Mouse (Mus musculus) hematopoietic stem cell, adult 5-6 weeks (primary cell): ENCODE measurements around the gene Resp18. TPM values are rescaled to one million over a fixed set of nuclear protein-coding genes. Genes with fewer than 3 reads are reported as not detected.
A peak's percentile ranks its signal among the peaks of the same experiment; 100 is the strongest.
"Not testable (repeated sequence)": the region's sequence is repeated elsewhere in the genome, so short reads cannot be mapped to it uniquely, and the experiment has no call there.

Source experiments
- ATAC-seq, 2 experiments: fragments of 125-278 bp in 1 of 2; replicated peaks in 1 of 2; 2 replicates each; pipeline ENCODE4 v1.8.0; 2016 to 2017; ENCODE audit warnings: inconsistent platforms in 2 of 2, mild to moderate bottlenecking in 2 of 2, moderate number of reproducible peaks in 2 of 2, low read depth in 1 of 2, moderate TSS enrichment in 1 of 2; ENCODE audit not compliant: low FRiP score in 2 of 2, poor library complexity in 2 of 2, severe bottlenecking in 2 of 2, insufficient read depth in 1 of 2, low TSS enrichment in 1 of 2
- total RNA-seq: library from RNA; stranded (forward); fragments of 172-1452, 232-1000 nt; gene quantifications from 2 replicates; pipeline ENCODE4 v1.2.3, GENCODE M21; 2017

The Resp18 gene
- total RNA-seq, 1 experiment from 2014 or later: not detected

GRCm38 (mm10) chr1:75247071-75247930 lies 30.9 kb downstream of the Resp18 start:
- no peak for ATAC-seq

DNA sequence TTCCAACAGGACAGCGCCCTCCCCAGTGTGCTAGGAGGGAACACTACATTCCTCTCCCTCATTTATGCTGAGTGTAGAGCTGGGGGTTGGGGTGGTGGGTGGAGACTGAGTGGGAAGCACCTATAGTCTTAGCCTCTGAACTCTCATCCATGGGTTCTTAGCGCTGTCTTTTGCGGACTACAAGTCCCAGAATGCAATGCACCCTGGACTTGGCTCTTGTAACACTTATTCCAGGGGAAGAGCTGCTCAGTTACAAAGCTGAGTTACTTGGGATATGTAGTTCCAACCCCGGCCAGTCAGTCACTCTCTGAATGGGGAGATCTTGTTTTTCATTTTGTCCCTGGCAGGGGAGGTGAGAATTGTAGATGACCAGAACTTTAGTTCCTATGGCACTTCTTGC lies 33.4 kb downstream of the Resp18 start:
- ATAC-seq: peak; percentile 68 to 69

GRCm38 (mm10) chr1:75244175-75244826 lies 33.9 kb downstream of the Resp18 start:
- no peak for ATAC-seq

- ATAC-seq: no peak
These were observed 34.8 kb downstream of the Resp18 start for GRCm38 (mm10) chr1:75243411-75243810.

DNA sequence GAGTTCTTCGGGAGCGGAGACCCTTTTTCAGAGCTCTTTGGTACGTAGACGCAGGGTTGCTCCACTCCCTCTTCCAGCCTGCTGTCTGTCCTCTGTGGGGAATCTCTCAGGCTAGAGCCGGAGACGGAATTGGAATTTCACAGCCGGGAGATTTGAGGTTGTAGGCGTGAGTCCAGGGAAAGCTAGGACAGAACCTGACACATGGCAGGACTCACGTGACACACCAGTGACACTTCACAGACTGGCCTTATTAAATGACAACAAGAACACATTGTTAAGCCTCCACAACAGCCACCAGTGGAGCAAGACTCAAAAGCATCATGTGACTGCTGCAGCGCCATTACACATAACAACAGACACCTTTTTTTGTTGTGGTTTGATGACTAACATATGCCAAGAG lies 38.6 kb downstream of the Resp18 start:
- ATAC-seq: no peak

DNA sequence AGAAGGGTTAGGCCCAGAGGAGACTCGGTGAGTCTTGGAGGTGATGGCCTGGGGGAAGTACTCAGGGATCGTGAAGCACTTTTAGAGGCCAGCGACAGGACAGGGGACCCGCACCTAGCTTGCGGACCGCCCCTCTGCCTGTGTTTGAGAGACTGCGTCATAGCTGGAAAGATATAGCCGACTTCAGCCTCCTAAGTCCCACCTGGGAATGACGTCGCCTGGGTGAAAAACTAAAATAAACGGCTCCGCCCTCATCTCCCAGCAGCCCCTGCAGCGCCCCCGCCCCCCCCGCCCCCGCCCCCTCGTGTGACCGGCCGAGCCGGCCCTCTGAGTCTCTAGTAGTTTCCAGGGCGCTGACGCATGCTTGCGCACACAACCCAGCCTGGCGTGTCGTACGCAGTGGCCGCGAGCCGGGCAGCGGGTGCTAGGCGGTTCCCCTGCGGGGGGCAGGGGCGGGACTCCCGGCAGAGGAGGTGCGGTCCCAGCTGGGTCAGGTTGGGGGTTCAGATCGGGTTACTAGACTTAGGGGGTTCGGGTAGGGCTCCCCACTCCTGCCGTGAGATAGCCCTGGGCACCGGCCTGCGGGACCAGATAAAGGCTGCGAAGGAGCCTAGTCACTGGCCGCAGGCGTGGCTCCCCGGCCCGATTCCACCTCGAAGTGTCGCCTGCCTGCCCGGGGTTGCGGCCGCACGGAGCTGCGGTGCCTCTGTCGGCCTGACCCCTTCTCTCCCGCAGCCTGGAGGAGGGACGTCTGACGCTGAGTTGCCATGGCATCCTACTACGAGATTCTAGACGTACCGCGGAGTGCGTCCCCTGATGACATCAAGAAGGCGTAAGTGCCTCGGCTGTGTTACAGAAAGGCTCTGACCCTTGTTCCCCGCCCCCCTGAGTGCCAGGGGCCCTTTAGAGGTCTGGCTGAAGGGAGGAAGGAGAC lies 41.8 kb downstream of the Resp18 start, which contains the start of gene Dnajb2:
Gene Dnajb2 (plus strand): TSS at position 290 of the 934 bp plus-strand sequence.
- peak; percentile 66 to 78 for ATAC-seq

GRCm38 (mm10) chr1:75234606-75235005 lies 43.6 kb downstream of the Resp18 start:
- peak; percentile 73 to 78 for ATAC-seq

- ATAC-seq: not testable (repeated sequence)
These were observed 45.7 kb downstream of the Resp18 start for GRCm38 (mm10) chr1:75232489-75232888.

- ATAC-seq: no peak
These were observed 46.5 kb downstream of the Resp18 start, which contains the start of gene A630095N17Rik for GRCm38 (mm10) chr1:75231664-75232152. Gene A630095N17Rik (minus strand): TSS chr1:75232102.

DNA sequence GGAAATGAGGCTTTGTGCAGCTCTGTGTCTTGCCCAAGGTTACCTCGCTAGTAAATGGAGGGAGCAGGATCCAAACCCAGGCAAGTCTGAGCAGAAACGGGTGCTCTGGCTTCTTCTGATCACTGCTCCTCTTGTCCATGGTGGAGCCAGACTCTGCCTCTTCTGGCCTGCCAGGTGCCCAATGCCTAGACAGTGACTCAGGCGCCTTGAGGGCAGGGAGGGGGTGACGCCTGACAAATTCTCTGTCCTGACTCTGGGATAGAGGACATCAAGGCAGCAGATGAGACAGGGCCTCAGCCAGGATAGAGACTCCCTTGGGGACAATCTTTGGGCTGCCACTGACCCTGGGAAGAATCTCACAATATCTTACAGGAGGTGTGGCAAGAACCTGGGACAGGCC lies 47.0 kb downstream of the Resp18 start:
- ATAC-seq: no peak

DNA sequence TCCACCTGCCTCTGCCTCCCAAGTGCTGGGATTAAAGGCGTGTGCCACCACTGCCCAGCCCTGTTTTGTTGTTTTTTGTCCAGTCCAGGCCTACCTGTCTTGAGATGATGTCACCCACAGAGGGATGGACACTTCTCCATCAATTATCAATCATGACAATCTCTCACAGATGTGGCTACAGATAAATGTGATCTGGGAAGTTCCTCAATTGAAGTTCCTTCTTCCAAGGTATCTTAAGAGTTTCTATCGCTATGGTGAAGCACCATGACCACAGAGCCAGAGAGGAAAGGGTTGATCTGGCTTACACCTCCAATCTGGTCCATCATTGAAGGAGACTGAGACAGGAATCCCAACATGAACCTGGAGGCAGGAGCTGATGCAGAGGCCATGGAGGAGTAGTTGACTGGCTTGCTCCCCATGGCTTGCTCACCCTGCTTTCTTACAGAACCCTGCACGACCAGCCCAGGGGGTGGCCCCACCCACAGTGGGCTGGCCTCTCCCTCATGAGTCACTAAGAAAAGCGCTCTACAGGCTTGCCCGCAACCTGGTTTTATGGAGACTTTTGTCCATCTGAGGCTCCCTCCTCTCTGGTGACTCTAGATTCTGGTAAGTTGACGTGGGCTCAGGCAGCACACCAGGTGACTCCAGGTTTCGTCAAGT lies 47.8 kb downstream of the Resp18 start:
- no peak for ATAC-seq

DNA sequence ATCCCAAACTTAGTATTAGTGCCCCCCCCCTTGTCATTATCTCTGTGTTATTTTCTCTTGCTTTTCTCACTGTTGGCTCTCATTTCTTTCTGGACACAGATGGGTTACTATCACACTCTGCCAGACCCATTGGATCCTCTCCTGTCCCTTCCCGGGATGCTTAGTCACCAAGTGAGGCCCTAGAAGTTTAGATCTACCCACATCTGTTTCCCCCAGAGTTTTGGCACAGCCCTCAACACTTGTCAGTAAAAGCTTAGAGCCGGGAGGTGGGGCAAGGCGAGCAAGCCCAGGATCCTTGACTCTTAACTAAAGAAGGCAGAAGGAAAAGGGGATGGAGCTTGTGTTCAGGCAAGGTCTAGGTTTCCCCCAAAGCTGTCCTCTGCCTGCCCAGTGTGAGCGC lies 49.1 kb downstream of the Resp18 start:
- peak; percentile 79 to 82 for ATAC-seq

- ATAC-seq: no peak
These were observed 50.6 kb downstream of the Resp18 start for GRCm38 (mm10) chr1:75227653-75228052.

DNA sequence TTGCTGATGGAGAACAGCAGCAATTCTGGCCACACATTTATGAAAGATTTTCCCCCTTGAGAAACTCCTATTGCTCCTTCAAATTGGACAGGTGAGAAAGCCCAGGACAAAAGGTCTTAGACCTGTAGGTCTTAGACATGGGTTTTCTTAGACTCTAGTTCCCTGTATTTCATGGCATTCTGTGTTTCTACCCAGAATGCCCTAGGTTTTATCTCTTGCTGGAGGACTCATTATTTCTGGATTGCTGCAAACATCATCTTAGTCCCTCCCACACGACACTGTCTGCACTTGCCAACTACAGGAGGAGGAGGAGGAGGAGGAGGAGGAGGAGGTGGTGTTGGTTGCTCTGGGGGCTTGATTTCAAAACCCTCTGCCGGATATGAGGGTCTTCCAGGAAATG lies 52.1 kb downstream of the Resp18 start:
- ATAC-seq: no peak

GRCm38 (mm10) chr1:75225473-75225872 lies 52.7 kb downstream of the Resp18 start:
- ATAC-seq: no peak

- peak; percentile 48 to 53; a peak in 3 of 4 replicates for ATAC-seq
These were observed 54.7 kb downstream of the Resp18 start for GRCm38 (mm10) chr1:75223532-75223931.

GRCm38 (mm10) chr1:75222926-75223325 lies 55.3 kb downstream of the Resp18 start:
- ATAC-seq: no peak
